Mouse (Mus musculus): Measurements from ENCODE around the gene Sh3bgrl2.

- TF ChIP-seq EP300 (IDR thresholded peaks at IDR 0.05) = no peak
- TF ChIP-seq CTCF (IDR thresholded peaks at IDR 0.05) = no peak
Observed at GRCm38 (mm10) chr9:83635997-83636396, 87.9 kb downstream of the Sh3bgrl2 start.
